Mouse (Mus musculus) neural tube, embryonic 10.5 days (tissue): ENCODE measurements around the gene Six5.

Experiments
- DNase-seq: peaks from one replicate; pipeline ENCODE4 v3.0.0-alpha.2; 2017; ENCODE audit warnings: low spot score; ENCODE audit errors: extremely low spot score

The Six5 gene

DNA sequence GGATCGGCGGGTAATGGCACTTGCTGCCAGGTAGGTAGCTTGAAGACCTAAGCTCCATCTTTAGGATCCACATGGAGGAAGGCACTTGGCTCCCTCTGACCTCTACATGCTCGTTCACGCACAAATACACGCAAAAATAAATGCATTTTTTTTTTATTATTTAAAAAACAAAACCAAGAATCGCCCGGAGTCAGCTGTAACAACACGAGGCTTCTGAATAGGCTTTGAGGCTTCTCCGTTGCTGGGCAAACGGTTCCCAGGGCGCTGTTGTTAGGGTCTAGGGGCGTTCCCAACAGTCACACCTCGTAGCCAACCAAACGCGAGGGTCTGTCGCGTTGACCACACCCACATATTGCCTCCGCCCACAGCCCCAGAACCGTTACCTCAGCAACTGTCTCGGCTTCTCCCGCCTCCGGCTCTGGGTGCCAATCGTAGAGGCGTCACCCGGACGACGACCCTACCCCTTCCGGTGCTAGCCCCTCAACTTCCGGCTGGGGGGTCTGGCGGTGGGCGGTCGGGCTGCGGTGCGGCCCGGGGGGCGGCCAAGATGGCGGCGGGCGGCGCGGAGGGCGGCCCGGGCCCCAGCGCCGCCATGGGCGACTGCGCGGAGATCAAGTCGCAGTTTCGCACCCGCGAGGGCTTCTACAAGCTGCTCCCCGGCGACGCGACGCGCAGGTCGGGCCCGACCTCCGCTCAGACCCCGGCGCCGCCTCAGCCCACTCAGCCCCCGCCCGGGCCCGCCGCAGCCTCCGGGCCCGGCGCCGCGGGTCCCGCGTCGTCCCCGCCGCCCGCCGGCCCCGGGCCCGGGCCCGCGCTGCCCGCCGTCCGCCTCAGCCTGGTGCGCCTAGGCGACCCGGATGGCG lies 18.4 kb upstream of the Six5 start, which contains the start of gene Dmwd:
Dmwd (plus strand) TSS at position 505 of the 863 bp plus-strand sequence.
- DNase-seq = peak; percentile 99

GRCm38 (mm10) chr7:19076586-19076991 lies 17.8 kb upstream of the Six5 start:
- DNase-seq = peak; percentile 49

DNA sequence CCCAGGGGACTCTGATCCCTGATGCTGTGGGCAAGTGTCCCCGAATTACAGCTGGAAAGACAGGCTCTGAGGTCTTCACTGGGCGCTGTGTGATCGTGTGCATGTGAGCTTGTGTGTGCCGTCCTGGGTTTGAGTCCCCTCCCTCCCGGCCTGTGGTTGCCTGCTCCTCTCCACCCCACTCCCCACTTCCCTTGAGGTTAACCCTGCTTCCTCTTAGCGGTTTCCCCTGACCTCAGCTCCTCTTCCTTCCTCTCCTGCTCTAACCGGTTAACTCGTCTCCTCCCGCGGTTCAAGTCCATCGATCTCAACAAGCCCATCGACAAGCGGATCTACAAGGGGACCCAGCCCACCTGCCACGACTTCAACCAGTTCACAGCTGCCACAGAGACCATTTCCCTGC lies 16.6 kb upstream of the Six5 start:
- no peak for DNase-seq

- no peak for DNase-seq
These were observed 15.7 kb upstream of the Six5 start for GRCm38 (mm10) chr7:19078732-19079131.

DNA sequence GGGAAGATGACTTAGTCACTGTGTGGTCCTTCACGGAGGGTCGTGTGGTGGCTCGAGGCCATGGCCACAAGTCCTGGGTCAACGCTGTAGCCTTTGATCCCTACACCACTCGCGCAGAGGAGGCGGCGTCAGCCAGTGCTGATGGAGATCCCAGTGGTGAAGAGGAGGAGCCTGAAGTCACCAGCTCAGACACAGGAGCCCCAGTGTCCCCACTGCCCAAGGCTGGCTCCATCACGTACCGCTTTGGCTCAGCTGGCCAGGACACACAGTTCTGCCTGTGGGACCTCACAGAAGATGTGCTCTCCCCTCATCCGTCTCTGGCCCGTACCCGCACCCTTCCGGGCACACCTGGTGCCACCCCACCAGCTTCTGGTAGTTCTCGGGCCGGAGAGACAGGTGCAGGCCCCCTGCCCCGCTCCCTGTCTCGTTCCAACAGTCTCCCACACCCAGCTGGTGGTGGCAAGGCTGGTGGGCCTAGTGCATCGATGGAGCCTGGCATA lies 13.9 kb upstream of the Six5 start:
- DNase-seq = no peak

DNA sequence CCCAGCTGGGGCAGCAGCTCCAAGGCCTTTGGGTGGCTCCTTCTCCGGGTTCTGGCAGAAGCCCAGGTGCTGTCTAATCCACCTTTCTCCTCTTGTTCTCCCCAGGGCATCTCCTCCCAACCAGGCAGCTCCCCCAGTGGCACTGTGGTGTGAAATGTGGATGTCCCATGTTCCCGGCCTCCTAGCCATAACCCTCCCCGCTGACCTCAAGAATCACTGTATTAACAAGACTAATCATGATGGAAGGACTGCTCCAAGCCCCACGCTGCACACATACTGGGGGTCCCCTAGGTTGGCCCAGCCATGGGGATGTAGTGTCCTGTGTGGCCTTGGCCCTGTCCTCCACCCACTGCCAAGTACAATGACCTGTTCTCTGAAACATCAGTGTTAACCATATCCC lies 12.2 kb upstream of the Six5 start:
- DNase-seq = no peak

- DNase-seq = no peak
These were observed 11.3 kb upstream of the Six5 start for GRCm38 (mm10) chr7:19083096-19083495.

DNA sequence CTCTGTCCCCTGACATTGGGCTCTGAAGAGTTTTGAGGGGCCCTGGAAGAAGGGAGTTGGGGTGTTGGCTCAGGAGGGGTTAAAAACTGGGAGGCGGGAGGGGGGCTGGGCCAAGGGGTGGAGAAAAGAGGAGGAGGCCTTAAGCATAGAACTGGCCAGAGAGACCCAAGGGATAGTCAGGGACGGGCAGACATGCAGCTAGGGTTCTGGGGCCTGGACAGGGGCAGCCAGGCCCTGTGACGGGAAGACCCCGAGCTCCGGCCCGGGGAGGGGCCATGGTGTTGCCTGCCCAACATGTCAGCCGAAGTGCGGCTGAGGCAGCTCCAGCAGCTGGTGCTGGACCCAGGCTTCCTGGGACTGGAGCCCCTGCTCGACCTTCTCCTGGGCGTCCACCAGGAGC lies 10.7 kb upstream of the Six5 start, which contains the start of gene Dmpk:
Dmpk (plus strand) TSS at position 149 of the 400 bp plus-strand sequence.
- DNase-seq = no peak

- DNase-seq = no peak
These were observed 10.1 kb upstream of the Six5 start for GRCm38 (mm10) chr7:19084277-19084771.

GRCm38 (mm10) chr7:19084921-19085473 lies 9.4 kb upstream of the Six5 start:
- DNase-seq = no peak

- DNase-seq = no peak
These were observed 8.9 kb upstream of the Six5 start for GRCm38 (mm10) chr7:19085495-19085894.

- peak; percentile 46 for DNase-seq
These were observed 8.4 kb upstream of the Six5 start for GRCm38 (mm10) chr7:19086042-19086441.

- DNase-seq = no peak
These were observed 7.6 kb upstream of the Six5 start for GRCm38 (mm10) chr7:19086760-19087159.

GRCm38 (mm10) chr7:19088813-19089212 lies 5.6 kb upstream of the Six5 start:
- peak; percentile 62 for DNase-seq

- DNase-seq = no peak
These were observed 2.5 kb upstream of the Six5 start for GRCm38 (mm10) chr7:19091913-19092312.

DNA sequence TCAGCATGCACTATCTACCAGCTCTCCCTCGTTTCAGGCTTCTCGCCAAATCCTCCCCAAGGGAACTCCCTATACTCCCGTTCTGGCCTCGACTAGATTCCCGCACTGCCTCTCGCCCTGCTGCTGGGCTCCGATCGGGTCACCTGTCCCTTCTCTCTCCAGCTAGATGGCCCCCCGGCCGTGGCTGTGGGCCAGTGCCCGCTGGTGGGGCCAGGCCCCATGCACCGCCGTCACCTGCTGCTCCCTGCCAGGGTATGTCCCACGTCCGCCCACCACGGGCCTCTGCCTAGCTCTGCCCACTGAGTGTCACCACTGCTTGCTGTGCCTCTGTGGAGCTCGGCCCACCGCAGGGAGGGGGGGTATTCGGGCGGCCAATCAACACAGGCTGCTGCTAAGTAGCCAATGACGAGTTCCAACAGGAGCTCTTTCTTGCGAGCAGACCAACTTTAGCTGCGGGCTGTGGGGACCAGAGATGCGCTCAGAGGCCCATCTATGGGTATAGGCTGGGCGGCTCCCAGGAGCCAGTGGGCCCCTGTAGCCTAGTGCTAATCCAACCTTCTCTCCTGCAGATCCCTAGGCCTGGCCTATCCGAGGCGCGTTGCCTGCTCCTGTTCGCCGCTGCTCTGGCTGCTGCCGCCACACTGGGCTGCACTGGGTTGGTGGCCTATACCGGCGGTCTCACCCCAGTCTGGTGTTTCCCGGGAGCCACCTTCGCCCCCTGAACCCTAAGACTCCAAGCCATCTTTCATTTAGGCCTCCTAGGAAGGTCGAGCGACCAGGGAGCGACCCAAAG lies 1.8 kb upstream of the Six5 start:
- DNase-seq = peak; percentile 74

DNA sequence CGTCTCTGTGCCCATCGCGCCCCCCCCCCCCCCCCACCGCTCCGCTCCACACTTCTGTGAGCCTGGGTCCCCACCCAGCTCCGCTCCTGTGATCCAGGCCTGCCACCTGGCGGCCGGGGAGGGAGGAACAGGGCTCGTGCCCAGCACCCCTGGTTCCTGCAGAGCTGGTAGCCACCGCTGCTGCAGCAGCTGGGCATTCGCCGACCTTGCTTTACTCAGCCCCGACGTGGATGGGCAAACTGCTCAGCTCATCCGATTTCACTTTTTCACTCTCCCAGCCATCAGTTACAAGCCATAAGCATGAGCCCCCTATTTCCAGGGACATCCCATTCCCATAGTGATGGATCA lies 1.2 kb upstream of the Six5 start:
- peak; percentile 85 for DNase-seq

GRCm38 (mm10) chr7:19093537-19094385 lies 633 bp upstream of the Six5 start:
- DNase-seq = peak; percentile 98

DNA sequence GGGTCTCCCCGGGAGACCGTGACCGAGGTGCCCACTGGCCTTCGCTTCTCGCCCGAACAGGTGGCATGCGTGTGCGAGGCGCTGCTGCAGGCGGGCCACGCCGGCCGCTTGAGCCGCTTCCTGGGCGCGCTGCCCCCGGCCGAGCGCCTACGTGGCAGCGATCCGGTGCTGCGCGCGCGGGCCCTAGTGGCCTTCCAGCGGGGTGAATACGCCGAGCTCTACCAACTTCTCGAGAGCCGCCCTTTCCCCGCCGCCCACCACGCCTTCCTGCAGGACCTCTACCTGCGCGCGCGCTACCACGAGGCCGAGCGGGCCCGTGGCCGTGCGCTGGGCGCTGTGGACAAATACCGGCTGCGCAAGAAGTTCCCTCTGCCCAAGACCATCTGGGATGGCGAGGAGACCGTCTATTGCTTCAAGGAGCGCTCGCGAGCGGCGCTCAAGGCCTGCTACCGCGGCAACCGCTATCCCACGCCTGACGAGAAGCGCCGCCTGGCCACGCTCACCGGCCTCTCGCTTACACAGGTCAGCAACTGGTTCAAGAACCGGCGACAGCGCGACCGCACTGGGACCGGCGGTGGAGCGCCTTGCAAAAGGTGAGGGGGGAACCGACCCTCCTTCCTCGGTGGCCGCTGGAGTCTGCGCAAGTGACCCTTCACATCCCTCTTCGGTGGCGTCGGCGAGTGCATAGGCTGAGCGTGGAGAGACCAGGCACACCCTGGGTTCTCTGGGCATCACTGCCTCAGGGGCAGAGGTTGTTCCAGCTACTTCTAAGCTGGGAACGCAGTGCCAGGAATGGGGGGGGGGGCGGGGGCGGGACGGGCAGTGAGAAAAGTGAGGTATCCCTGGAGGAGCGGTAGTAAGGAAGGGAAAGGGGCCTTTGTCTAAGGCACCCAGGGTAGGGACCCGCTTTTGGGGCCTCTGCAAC lies 694 bp downstream of the Six5 start:
- DNase-seq = peak; percentile 77

GRCm38 (mm10) chr7:19095751-19096110 lies 1.3 kb downstream of the Six5 start:
- peak; percentile 82 for DNase-seq
